Mouse (Mus musculus): ENCODE results near the gene Creb1. TPM values are rescaled to one million over a fixed set of nuclear protein-coding genes. Genes with fewer than 3 reads are reported as not detected.
"Not testable (repeated sequence)": the region's sequence is repeated elsewhere in the genome, so short reads cannot be mapped to it uniquely, and the experiment has no call there.

Creb1 gene
- polyA plus RNA-seq, 1 experiment from 2014 or later: 56.7 TPM

DNA sequence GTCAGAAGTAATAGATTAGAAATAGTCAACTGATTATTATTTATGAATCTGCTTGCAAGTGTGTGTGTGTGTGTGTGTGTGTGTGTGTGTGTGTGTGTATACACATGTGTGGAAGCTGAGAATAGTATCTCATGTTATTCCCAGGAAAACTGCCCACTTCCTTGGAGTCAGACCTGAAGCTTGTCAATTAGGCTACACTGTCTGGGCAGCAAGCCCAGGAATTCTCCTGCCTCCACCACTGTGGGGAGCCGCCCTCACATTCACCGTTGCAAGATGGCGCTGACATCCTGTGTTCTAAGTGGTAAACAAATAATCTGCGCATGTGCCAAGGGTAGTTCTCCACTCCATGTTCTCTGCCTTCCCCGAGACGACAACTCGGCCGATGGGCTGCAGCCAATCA lies 110.1 kb downstream of the Creb1 start:
- H3K4me2 ChIP-seq (ENCODE audit: low read length); H3K4me1 ChIP-seq (ENCODE audit: control insufficient read depth, insufficient read depth, low read length); H3K9me3 ChIP-seq (replicated peaks; ENCODE audit: control insufficient read depth, low read length); ATAC-seq; H3K9ac ChIP-seq (ENCODE audit: low read length); H3K27ac ChIP-seq (ENCODE audit: low read depth, low read length); H3K36me3 ChIP-seq (ENCODE audit: control insufficient read depth, insufficient read depth, low read length); H3K27me3 ChIP-seq (replicated peaks; ENCODE audit: control insufficient read depth, insufficient read depth, low read length); H3K4me3 ChIP-seq (ENCODE audit: low read depth, low read length): not testable (repeated sequence)
- WGBS: 74% methylated on average over 8 of the region's 8 CpGs
- peak; percentile 53 for DNase-seq (ENCODE audit: low spot score)

DNA sequence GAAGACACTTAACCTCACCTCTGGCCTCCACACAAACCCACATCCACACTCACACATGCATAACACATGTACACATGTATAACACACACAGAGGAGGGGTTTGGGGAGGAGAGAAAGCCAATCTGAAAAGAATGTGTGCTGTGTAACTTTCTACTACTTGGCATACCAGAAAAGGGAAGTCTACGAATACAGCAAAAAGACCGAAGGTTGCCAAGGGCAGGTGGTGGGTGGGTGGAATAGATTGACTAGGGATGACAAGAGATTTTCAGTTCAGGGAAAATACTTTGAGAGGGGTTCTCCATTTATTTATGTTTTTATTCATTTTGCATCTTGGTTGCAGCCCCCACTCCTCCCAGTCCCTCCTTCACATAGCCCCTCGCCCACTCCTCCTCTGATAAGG lies 112.1 kb downstream of the Creb1 start:
- Histone ChIP-seq H3K9ac (ENCODE audit: low read length) (no peak overlapping the region), H3K27me3 (replicated peaks; ENCODE audit: control insufficient read depth, insufficient read depth, low read length) (no peaks in the 10 kb centered on the region), H3K9me3 (replicated peaks; ENCODE audit: control insufficient read depth, low read length) (no peaks in the 10 kb centered on the region), H3K4me1 (ENCODE audit: control insufficient read depth, insufficient read depth, low read length) (no peaks in the 10 kb centered on the region), H3K4me3 (ENCODE audit: low read depth, low read length) (no peak overlapping the region), H3K4me2 (ENCODE audit: low read length) (no peak overlapping the region), H3K36me3 (ENCODE audit: control insufficient read depth, insufficient read depth, low read length) (no peaks in the 10 kb centered on the region), H3K27ac (ENCODE audit: low read depth, low read length) (no peak overlapping the region)
- ATAC-seq (no peak), DNase-seq (ENCODE audit: low spot score) (no peak)
- WGBS: 91% methylated on average over 3 of the region's 3 CpGs

DNA sequence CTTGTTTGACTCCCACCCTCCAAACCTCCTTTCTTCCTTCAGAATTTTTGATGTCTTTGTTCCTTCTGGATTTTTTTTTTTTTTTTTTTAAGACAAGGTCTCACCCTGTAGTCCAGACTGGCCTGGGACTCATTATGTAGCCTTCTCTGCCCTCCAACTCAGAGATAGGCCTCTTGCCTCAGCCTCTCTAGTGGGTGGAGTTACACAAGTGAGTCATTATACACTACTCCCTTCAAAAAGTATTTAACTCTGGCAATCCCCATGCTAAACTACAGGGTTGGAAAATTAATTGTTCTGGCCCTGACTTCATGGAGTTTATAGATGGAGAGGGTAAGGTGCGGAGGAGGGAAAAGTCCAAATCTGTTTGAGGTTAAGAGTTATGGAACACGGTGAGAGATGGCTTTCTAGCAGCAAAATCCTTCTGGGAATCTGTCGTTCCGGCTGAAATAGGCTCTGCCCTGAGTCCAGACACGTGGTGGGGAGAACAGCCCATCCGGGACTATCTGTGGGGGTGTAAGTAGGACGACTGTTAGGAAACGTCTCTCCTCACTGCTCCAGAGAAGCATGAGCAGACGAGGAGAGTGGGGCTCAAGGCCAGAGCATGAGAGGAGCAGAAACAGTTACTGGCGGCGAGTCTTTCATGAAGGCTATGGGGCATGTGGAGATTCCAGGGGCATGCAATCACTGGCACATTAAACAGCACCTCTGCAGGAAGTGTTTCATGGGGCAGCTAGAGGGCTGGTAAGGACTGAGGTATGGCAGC lies 117.1 kb downstream of the Creb1 start:
- Histone ChIP-seq H3K27me3 (replicated peaks; ENCODE audit: control insufficient read depth, insufficient read depth, low read length) (no peaks in the 10 kb centered on the region), H3K27ac (ENCODE audit: low read depth, low read length) (no peak overlapping the region), H3K4me2 (ENCODE audit: low read length) (no peak overlapping the region), H3K4me3 (ENCODE audit: low read depth, low read length) (no peak overlapping the region), H3K36me3 (ENCODE audit: control insufficient read depth, insufficient read depth, low read length) (no peaks in the 10 kb centered on the region), H3K9ac (ENCODE audit: low read length) (no peak overlapping the region), H3K9me3 (replicated peaks; ENCODE audit: control insufficient read depth, low read length) (no peaks in the 10 kb centered on the region), H3K4me1 (ENCODE audit: control insufficient read depth, insufficient read depth, low read length) (no peaks in the 10 kb centered on the region)
- 82% methylated on average over 11 of the region's 11 CpGs for WGBS
- ATAC-seq (no peak), DNase-seq (ENCODE audit: low spot score) (no peak)

DNA sequence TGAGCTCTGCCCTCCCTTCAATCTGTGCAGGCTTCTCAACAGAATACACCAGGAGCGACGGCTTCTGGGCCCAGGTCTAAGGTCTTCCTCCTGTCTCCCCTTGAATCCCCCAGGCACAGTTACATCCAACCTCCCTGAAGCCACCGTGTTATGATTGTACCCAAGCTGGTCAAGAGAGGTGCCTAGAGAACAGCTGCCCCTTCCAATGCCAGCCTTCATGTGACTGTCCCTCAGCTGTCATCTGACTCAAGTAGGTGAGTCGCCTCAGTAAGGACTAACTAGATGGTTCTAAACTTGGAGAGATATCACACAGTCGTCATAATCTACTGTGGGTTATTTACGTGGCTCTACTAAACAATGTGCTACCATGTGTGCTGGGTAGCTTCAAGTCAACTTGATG lies 121.3 kb downstream of the Creb1 start:
- Histone ChIP-seq H3K27ac (ENCODE audit: low read depth, low read length) (no peak overlapping the region), H3K4me2 (ENCODE audit: low read length) (no peak overlapping the region), H3K4me1 (ENCODE audit: control insufficient read depth, insufficient read depth, low read length) (no peaks in the 10 kb centered on the region), H3K27me3 (replicated peaks; ENCODE audit: control insufficient read depth, insufficient read depth, low read length) (no peaks in the 10 kb centered on the region), H3K9ac (ENCODE audit: low read length) (no peak overlapping the region), H3K36me3 (ENCODE audit: control insufficient read depth, insufficient read depth, low read length) (no peaks in the 10 kb centered on the region), H3K4me3 (ENCODE audit: low read depth, low read length) (no peak overlapping the region), H3K9me3 (replicated peaks; ENCODE audit: control insufficient read depth, low read length) (no peaks in the 10 kb centered on the region)
- DNase-seq (ENCODE audit: low spot score) (no peak), ATAC-seq (no peak)
- 95% methylated on average over 6 of the region's 6 CpGs for WGBS

Other genes starting within 250 kb of the Creb1 start
- 23.7 and 25.8 TPM in 2 replicates for gene Mettl21a, start 84.6 kb downstream of the Creb1 start, polyA plus RNA-seq (2014; fragmentation: Nextera tagmentation; extraction: Ambion mirVana)
- 6.6 and 6.9 TPM in 2 replicates for gene Ccnyl1, start 157.8 kb downstream of the Creb1 start, polyA plus RNA-seq (2014; fragmentation: Nextera tagmentation; extraction: Ambion mirVana)
- gene Fzd5, start 205.1 kb downstream of the Creb1 start, polyA plus RNA-seq (2014; fragmentation: Nextera tagmentation; extraction: Ambion mirVana): 0.88 and 0.91 TPM in 2 replicates

Data from forebrain, embryonic 14.5 days (tissue).